Mouse (Mus musculus): ENCODE results near the gene Tubb4a. TPM values are rescaled to one million over a fixed set of nuclear protein-coding genes. Genes with fewer than 3 reads are reported as not detected.
"Not testable (repeated sequence)": the region's sequence is repeated elsewhere in the genome, so short reads cannot be mapped to it uniquely, and the experiment has no call there.

Tubb4a gene
- polyA plus RNA-seq (2012; rRNA removed) = 2.5 and 4.3 TPM in 2 replicates

DNA sequence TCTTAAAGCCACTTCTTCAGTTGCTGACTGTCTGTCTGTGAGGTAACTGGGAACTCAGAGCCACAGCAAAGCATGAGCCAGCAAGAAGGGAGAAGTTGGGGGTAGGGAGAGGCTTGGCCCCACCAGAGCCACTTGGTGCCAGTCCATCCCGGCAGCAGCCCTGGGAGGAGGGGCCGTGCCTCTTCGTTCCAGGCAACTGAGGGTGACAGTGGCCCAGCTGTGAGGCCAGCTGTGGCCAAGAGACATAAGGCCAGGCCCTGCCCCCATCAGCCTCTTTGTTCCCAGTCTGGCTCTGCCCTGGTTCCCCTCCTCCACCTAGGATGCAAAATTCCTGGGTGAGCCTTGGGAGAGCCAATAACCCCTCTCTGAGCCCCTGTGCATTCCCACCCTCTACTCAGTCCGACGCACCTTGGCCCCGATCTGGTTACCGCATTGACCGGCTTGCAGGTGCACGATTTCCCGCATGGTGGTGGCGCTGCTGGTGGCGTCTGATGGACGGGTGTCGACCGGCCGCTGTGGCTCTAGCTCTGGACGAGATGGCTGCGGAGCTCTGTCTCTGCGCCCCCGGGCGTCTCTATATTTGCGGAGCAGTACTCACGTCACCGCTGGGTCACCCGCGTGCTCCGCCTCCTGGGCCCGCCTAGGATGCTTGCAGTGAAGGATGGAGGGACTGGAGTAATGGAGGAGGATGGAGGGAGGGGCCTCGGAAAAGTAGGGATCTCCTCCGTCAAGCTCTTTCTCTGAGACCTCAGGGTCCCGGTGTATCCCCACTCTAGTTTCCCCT lies at the start of gene Tubb4a:
Gene Tubb4a (minus strand): TSS at position 734 of the 784 bp plus-strand sequence.
- DNase-seq (ENCODE audit: low read depth) = no peak

- no peak for DNase-seq (ENCODE audit: low read depth)
Measured at GRCm38 (mm10) chr17:57135635-57136034, 48.1 kb upstream of the Tubb4a start.

DNA sequence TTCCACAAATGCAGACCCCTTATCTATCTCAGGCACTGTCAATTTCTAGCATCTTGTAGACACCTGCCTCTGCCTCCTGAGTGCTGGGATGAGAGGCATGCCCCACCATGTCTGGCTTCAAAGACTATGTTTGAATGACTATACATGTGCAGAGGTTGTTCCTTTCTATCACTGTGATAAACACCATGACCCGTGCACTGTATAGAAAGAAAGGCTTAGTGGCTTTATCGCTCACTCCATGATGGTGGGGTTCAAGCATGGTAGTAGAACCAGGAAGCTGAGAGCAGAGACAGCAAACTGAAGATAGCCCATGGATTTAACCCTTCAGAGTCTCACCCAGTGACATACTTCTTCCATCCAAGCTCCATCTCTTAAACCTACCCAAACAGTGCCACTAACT lies 47.1 kb upstream of the Tubb4a start:
- DNase-seq (ENCODE audit: low read depth) = no peak

GRCm38 (mm10) chr17:57134021-57134420 lies 46.4 kb upstream of the Tubb4a start:
- DNase-seq (ENCODE audit: low read depth) = not testable (repeated sequence)

DNA sequence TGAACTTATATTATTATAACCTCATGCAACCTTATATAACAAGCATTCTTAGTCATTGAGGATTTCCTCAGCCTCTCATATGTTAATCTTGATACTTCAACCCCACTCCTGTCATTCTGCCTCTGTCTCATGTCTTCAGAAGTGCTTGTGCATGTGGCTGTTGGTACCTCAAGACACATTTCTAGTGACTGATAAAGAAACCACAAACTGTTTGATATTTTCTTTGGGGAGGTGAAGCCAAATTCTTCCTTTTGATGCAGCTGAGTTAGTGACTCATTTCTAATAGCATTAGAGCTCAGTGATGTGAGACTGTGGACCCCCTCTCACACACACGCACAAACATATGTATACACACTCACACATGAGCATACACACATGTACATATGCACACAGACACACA lies 44.2 kb upstream of the Tubb4a start:
- no peak for DNase-seq (ENCODE audit: low read depth)

DNA sequence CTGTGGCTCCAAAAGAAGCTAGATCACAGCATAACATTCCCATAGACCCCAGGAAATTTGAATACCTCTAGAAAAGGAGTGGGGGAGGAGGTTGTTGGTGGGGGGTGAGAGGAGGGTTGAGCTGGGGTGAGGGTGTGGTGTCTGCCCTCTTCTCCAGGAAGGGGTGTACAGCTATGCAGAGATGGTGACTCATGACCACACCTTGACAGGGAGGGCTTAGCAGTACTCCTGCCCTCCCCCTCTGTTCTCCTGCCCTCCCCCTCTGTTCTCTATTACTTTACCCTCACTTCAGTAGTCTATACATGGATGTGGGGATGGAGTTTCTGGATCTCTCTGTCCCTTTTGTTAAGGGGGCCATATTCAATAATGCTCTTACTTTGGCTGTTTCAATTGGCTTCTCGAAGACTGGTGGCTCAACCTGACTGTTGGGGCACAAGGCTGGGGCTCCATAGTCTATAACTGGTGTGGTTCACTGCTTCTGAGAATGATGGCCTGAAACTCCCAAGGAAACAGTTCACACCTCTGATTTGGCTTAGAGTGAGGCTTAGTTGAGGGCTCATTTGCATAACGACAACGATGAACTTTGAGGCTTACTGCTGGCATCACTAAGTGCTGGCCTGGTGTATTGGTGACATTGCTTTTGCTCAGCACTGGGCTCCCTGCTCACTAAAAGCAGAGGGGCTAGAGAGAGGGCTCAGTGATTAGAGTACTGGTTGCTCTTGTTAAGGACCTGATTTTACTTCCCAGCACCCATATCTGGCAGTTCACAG lies 38.5 kb upstream of the Tubb4a start:
- no peak for DNase-seq (ENCODE audit: low read depth)

DNA sequence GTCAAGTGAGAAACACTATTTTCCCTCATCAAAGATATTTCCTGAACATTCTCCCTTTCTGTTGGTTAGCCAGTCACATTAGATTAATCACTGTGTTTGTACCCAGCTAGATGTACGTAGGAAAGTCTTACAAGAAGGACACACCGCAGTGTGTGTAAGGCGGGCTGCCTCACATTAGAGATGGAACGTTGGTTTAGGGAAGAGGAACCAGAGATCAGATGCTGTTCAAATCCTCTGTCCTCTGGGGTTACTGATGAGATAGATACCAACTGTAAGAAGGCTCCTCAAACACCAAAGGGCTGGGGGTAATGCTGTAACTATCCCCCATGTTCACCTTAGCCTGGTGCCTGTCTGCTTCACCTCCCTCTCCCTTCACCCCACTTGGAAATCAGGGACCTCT lies 37.2 kb upstream of the Tubb4a start:
- no peak for DNase-seq (ENCODE audit: low read depth)

GRCm38 (mm10) chr17:57123192-57124118 lies 35.9 kb upstream of the Tubb4a start:
- no peak for DNase-seq (ENCODE audit: low read depth)

DNA sequence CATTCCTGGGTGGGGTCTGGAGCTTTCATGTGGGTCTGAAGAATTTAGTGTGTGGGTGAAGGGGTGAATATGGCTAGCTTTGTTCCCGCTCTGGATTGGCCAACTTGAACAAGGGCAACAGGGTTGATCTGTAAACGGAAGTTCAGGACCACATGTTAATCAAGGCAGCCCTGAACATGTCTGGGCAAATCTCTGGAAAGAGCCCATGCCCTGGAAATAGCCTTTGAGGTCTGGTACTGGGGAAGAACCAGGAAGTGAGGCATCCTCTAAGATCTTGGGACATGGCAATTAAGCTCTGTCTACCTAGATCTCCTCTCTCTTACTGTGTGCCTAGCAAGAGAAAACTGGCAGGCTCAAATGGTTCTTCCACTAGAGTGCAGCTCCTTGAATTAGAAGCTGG lies 34.3 kb upstream of the Tubb4a start:
- DNase-seq (ENCODE audit: low read depth) = no peak

- no peak for DNase-seq (ENCODE audit: low read depth)
Measured at GRCm38 (mm10) chr17:57118524-57119349, 31.2 kb upstream of the Tubb4a start.

DNA sequence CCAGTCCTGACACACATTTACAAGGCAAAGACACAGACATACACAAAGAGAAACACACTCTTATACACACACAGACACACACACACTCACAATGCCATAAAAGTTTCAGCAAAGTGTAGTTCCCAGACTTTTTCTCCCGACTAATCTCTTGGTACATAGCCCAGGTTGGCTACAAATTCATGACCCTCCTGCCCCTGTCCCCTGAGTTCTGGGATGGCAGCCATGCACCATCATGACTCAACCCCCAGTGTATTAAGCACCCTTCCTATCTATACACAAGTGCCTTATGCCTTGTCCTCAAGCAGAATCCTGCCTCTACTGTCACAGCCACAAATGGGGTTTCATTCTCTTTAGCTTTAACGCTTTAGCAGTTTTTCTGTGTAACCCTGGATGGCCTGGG lies 29.2 kb upstream of the Tubb4a start:
- no peak for DNase-seq (ENCODE audit: low read depth)

- no peak for DNase-seq (ENCODE audit: low read depth)
Measured at GRCm38 (mm10) chr17:57112768-57113474, 25.3 kb upstream of the Tubb4a start.

DNA sequence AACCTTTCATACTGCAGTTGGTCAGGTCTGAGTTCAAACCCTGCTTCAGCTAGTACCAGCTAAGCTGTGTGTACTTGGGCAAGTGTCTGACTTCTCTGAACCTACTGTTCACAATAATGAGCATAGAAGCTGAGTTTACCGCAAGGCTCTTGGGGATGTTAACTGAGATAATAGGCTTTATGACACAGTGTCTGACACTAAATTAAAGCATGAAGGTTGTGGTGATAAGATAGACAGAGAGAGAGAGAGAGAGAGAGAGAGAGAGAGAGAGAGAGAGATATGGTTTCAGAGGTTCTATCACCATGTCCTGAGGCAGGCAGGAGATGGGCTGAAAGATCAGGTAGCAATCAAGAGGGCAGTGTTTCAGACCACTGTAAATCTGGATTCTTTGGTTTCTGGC lies 22.4 kb upstream of the Tubb4a start:
- DNase-seq (ENCODE audit: low read depth) = no peak

DNA sequence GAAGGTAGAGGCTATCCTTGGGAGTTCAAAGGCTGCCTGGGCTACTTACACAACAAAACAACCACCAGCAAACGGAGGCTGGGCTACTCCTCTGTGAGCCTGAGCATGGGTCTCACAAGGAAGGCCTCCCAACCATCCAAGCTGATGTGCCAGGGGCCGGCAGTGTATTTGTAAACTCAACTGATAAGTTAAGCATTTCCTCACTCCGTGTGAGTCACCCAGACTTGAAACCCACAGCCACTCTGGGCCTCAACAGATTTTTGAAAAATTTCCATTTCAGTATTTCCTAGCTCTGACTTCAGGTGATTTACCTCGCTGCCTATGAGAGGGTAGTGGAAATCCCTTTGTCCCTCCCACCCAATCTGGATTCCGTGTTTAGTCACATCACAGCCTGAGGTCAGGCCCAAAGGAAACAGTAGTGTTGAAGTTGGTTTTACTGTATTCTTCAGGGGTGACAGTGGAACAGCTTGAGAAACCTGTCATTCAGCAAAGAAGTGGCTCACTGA lies 21.1 kb upstream of the Tubb4a start:
- DNase-seq (ENCODE audit: low read depth) = no peak

DNA sequence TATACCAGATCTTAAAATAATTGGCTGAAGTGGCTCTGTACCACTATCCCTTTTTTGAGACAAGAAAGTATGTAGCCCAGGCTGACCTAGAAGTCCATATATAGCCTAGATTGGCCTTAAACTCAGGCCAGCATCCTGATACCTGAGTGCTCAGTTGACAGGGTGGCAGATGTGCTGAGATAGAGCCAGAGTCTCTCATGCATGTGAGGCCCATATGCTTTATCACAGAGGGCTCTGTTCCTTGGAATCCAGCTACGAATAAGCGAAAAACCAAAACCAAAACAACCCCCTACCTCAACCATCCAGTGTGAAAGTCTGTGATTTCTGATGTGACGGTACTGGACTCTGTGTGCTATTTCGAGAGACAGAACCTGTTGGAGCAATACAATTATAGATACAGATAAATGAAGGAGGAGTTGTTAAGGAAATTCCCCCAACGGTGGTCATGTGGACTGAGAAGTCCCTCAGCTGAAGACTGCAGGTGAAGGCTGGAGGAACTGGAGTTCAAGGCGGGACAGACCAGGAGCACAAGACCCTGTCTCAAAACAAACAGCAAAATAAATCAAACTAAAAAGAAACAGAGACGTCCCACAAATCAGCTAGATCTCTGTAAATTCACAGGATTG lies 20.6 kb upstream of the Tubb4a start:
- DNase-seq (ENCODE audit: low read depth) = no peak

DNA sequence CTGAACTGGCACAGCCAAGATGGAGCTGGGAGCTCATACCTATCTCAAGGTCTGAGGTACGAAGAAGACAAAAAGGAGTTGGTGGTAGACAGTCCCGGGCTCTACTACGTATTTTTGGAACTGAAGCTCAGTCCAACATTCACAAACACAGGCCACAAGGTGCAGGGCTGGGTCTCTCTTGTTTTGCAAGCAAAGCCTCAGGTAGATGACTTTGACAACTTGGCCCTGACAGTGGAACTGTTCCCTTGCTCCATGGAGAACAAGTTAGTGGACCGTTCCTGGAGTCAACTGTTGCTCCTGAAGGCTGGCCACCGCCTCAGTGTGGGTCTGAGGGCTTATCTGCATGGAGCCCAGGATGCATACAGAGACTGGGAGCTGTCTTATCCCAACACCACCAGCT lies 19.5 kb upstream of the Tubb4a start:
- DNase-seq (ENCODE audit: low read depth) = no peak

DNA sequence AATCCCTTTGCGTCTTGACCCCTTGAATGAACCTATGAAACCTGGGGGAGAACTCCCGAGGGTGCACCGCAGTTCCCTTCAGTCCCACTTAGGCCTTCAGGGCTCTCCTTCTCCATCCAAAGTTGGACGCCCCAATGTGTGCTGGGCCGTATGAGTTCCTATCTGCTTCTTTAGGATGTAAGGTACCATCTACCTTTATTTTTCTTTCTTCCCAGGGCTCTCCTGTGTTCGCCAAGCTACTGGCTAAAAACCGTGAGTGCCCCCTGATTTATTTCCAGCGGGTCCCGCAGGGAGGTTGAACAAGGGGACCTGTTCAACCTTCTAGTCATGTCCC lies 18.4 kb upstream of the Tubb4a start:
- DNase-seq (ENCODE audit: low read depth) = no peak

DNA sequence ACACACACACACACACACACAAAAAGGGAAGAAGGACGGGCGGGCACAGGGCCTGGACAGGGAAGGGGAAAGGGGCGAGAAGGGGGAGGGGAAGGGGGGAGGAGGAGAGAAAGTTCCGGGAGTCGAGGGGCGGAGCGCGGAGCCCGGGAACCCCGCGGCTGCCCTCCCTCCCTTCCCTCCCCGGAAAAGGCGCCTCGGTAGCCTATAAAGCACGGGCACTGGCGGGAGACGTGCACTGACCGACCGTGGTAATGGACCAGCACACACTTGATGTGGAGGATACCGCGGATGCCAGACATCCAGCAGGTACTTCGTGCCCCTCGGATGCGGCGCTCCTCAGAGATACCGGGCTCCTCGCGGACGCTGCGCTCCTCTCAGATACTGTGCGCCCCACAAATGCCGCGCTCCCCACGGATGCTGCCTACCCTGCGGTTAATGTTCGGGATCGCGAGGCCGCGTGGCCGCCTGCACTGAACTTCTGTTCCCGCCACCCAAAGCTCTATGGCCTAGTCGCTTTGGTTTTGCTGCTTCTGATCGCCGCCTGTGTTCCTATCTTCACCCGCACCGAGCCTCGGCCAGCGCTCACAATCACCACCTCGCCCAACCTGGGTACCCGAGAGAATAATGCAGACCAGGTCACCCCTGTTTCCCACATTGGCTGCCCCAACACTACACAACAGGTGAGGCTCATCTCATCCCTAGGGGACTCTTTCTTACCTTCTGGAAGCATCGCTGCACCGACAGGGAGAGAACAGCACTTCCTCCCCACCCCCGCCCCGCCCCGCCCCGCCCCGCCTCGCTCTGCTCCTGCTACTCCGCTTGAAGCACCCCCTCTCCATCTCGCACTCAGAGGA lies 17.8 kb upstream of the Tubb4a start, which contains the start of gene Tnfsf9:
Gene Tnfsf9 (plus strand): TSS at position 145 of the 854 bp plus-strand sequence.
- DNase-seq (ENCODE audit: low read depth) = no peak

DNA sequence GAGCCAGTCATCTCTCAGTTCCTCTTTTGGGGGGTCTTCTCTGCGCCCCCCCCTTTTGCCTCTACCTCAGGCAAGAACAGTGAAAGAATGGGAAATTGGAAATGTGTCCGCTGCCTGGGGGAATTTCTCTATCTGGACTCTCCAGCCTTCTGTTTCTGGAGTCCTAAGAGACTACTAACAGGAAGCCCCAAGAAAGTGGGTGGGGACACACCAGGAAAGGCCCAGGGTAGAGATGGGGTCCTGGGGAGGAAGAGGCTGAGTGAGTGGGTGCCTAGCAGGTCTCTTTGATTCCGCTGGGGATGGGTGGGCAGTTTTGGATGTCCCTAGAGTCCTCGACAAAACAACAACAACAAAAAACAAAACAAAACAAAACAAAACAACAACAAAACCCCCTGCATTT lies 16.9 kb upstream of the Tubb4a start:
- DNase-seq (ENCODE audit: low read depth) = no peak

Data from gonadal fat pad, adult 2 months (tissue).